Mouse (Mus musculus) testis, adult 2 months (tissue): Measurements from ENCODE around the gene Plcd3.

Experiments used
- CTCF ChIP-seq: fragments of 200-500 bp; IDR thresholded peaks from 2 replicates; pipeline ENCODE4 v1.5.1; 2012; ENCODE audit warnings: low read depth, mild to moderate bottlenecking, inconsistent platforms, low read length, moderate library complexity; ENCODE audit not compliant: control insufficient read depth, insufficient read depth, insufficient replicate concordance
- POLR2A ChIP-seq: fragments of 200-500 bp; IDR thresholded peaks from 2 replicates; pipeline ENCODE4 v1.6.1; 2012; ENCODE audit warnings: low read depth, mild to moderate bottlenecking, inconsistent platforms, low read length, moderate library complexity; ENCODE audit not compliant: control insufficient read depth

DNA sequence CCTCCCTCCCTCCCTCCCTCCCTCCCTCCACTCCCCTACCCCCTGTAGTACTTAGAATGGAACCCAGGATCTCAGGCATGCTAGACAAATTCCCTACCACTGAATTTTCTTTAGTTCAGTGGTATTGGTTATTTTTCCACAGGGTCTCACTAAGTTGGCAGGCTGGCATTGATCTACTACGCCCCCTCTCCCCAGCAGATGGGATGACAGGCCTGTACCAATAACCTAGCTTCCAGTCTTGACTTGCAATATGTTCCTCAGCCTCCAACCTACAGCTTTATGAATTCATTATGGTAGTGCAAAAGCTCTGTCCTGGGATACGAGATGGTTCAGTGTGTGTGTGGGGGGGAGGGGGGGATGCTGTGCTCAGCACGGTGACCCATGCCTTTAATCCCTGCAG, 77.5 kb downstream of the Plcd3 start:
- TF ChIP-seq CTCF (no peak), POLR2A (no peak)
